Mouse (Mus musculus): ENCODE measurements around the gene Camk1.

DNA sequence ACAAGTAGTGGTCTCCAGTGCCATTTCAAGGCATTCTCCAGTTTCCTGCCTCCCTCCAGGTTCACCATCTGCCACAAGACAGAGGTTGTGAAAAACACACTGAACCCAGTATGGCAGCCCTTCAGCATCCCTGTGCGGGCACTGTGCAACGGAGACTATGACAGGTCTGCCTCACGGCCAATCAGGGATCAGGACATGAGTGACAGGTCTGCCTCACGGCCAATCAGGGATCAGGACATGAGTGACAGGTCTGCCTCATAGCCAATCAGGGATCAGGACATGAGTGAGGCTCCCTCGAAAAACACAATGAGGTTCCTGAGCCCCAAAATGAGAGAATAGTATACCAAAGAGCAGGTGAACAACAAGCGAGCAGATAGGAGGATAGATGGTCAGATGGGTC, 53.4 kb downstream of the Camk1 start:
- no peak for TF ChIP-seq POLR2A (IDR thresholded peaks at IDR 0.05; ENCODE audit: low read depth, low read length)
- no peak for TF ChIP-seq CTCF (IDR thresholded peaks at IDR 0.05; ENCODE audit: extremely low read depth, insufficient read length, insufficient replicate concordance, low read depth, low read length)

Data from small intestine, adult 2 months (tissue).